Mouse (Mus musculus) naive thymus-derived CD4-positive, alpha-beta T cell, adult 2 months (primary cell): ENCODE data around the gene Cav3.

ENCODE experiments used
- DNase-seq: peaks from one replicate; pipeline ENCODE4 v3.0.0-alpha.2; 2011; ENCODE audit warnings: low read depth

Cav3 gene

DNA sequence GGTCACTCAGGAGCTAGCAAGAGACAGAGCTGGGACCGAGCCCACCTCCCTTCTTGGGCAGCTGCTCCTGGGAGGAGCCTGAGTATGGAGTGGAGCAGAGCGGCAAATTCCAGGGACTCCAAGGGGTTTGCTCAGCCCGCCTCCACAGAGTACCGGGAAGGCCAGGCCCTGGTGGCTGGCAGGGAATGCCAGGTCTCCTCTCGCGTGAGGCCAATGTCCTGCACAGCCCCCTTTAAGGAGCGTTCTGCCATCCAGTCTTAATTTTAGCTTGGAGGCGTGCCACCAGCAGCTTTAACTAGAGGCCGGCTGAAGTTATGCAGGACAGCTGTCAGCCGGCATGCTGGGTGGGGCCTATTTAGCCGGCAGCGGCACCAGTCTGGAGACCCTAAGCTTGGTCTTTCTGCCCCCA is at the start of gene Cav3:
TSS of gene Cav3 (plus strand) at position 165 of the 409 bp plus-strand sequence.
- no peak for DNase-seq

DNA sequence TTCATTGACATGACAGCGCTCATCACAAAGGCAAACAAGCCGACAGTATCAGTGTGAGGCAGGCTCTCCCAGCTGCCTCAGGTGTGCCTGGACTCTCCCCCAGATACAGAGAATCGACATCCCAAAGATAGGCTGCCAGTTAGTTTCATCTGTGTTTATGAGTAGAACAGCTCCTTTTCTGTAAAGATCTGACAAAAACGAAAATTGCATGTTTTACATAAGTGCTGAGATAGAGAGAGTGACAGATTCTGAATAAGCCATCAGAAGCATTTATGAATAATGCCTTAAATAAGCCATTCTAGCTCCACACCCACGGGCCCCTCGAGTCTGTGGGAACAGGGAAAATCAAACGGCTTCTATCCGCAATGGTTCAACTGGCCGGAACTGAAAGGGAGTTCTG is 40.0 kb upstream of the Cav3 start:
- DNase-seq: no peak

GRCm38 (mm10) chr6:112420883-112421282 is 38.4 kb upstream of the Cav3 start:
- DNase-seq: no peak

GRCm38 (mm10) chr6:112423746-112424501 is 35.4 kb upstream of the Cav3 start:
- no peak for DNase-seq

DNA sequence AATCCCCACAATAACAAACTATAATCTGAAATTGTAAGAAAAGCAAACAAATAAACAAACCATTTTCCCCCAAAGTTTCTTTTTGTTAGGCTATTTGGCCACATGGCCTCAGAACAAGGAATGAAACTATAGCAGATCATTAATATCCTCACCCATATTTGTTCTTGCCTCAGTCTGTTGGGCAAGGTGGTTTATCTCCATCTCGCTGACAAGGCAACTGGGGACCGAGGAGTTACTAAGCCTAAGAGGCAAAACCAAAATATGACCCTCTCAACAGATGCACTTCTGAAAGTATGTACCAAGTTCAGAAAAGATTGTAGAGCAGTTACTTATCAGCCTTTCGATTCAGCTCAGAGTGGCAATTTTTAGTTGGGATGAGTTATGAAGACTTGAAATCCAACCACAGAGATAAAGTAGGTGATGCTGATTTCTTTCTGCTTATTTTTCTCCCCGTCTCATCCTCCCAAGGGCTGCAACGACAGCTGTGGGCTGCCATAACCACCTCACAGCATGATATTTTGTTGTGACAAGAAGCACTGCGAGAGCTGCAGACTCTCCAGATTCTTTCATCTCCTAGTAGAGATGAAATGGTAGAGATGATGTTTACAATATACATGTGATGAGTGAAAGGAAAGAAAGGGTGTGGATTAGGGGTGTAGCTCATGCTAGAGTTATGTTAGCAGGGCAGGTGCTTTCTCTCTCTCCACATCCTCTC is 33.1 kb upstream of the Cav3 start:
- DNase-seq: no peak

DNA sequence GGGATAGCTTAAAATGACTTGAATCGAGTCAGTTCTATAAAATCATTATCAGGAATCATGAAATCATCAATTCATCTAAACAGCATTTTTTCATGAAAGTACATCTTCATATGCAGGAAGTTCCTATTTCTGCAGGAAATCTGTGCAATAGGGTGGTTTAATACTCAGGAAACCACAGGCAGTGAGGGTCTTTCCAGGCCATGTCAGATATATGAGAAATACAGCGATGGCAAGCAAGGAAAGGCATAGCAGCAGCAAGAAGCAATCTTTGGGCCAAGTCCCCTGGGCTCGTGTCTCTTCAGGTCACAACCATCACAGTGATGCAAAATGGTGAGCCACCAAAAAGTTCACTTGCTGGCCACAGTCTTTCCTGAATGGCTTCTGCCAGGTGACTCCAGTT is 13.6 kb upstream of the Cav3 start:
- DNase-seq: no peak

DNA sequence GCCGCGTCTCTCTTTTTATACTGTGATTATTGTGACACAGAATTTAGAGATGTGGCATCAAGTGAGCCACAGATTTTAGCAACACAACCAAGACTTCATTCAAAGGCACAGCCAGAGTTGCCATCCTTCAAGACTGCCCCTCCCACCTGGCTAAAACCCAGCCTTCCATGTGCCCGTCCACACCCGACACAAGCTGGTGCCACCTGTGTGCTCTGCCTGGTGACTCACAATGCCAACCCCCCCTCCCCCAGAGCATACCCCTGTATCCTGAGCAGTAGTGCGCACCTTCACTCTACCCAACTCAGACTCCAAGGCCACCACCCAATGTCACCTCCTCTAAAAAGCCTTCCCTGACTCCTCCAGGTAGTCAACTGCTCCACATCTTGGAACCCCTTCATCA is 2.2 kb downstream of the Cav3 start:
- DNase-seq: no peak

GRCm38 (mm10) chr6:112463331-112463730 is 4.0 kb downstream of the Cav3 start:
- DNase-seq: no peak

DNA sequence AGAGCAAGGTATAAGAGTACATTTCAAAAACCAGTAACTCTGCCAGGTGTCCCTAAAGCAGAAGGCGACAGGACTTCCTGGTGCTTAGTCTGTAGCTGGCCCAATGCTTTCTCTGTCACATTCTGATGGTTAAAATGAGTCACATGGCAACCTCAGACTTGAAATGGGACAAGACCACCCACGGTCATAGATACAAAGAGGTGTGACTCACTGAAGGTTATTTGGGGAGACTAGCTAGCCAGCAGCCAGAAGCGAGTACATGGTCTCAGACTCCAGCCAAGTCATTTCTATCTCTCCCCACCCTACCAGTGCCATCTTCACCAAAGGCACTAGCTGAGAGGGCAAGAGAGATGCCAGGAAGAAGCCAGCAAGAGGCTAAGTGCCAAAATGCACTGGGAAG is 6.1 kb downstream of the Cav3 start:
- DNase-seq: no peak

DNA sequence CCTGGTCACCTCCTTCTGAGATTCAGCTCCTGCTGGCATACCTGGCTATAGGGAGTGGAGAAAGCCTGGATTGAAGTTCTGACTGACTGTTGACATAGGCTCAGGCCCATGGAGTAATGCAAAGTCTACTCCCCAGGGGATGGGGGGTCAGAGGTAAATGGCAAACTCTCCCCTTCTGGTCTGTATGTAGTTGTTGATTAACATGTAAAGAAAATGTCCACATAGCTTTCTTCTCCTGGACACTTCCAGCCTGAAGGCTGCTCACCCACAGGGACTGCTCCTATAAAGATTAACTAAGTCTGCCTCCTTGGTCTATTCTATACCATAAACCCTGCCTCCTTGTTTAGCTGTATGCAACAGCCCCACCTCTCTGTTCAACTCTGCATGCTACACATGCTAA is 6.7 kb downstream of the Cav3 start:
- DNase-seq: no peak

GRCm38 (mm10) chr6:112471644-112472043 is 12.3 kb downstream of the Cav3 start:
- no peak for DNase-seq

DNA sequence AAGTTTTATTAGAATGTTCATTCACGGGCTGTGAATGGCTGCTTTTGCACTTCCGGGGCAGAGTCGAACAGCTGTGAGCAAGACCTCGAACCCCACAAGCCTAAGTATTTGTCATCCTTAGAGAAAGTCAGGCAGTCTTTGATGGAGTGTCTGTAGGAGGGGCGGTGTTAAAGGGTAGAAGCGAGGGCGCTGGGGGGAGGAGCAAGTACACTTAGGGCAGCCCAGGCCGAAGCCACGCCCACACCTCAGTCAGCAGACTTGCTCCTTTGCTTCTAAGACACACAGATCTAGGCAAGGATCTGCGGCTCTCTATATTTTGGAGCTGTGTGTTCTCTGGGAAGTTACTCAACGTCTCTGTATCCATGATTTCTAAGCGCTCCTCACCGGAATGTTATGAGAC is 20.6 kb downstream of the Cav3 start:
- no peak for DNase-seq

DNA sequence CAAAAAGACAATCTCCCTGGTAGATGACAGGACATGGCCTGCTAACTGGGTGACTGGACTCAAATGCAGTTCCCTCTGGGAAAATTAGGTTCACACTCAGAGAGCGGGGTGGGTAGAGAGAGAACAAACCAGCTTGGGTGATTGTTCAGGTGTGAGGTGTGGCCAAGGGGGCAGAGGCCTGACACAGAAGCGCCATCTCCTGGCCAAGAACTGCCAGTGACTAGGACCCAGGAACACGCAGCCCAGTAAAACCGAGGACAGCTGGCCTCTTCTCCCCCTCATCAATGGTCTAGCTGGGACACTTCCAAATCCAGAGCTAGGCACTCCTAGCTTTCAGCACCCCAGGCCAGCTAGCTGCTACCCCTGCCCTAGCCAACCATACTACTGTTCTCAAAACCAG is 25.0 kb downstream of the Cav3 start:
- no peak for DNase-seq

- no peak for DNase-seq
These were observed 28.7 kb downstream of the Cav3 start for GRCm38 (mm10) chr6:112487993-112488392.

- no peak for DNase-seq
These were observed 29.5 kb downstream of the Cav3 start for GRCm38 (mm10) chr6:112488821-112489180.

- DNase-seq: no peak
These were observed 30.0 kb downstream of the Cav3 start for GRCm38 (mm10) chr6:112489181-112489909.

DNA sequence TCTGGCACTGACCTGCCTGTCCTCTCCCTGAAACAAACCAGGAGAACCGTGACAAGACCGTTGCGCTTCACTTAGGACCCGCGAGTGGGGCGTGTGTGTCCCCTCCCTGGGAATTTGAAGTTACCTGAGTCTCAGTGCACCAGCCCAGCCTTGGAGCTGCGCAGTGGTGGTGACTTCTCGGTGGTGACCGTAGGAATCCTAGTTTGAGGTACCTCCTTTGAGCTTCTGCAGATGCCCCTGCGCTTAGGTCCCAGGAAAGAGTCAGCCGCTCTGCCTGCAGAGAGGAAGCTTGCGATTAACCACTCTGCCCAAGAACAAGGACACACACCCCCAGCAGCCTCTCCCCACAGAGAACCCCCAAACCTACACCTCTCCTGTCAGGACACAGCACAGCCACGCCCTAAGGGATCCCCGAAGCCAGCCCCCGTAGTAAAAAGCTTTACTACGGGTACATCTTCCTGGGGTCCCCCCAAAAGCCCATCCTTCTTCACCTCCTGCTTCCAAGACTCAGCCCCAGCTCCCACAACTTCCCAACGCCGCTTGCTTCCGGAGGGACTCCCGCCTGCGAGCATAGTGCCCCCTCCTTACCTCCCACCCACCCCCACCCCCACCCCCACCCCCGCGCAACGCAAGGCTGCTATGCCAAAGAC is 30.7 kb downstream of the Cav3 start, which contains the start of gene Oxtr:
TSS of gene Oxtr (minus strand) at position 34 of the 650 bp plus-strand sequence.
- no peak for DNase-seq

DNA sequence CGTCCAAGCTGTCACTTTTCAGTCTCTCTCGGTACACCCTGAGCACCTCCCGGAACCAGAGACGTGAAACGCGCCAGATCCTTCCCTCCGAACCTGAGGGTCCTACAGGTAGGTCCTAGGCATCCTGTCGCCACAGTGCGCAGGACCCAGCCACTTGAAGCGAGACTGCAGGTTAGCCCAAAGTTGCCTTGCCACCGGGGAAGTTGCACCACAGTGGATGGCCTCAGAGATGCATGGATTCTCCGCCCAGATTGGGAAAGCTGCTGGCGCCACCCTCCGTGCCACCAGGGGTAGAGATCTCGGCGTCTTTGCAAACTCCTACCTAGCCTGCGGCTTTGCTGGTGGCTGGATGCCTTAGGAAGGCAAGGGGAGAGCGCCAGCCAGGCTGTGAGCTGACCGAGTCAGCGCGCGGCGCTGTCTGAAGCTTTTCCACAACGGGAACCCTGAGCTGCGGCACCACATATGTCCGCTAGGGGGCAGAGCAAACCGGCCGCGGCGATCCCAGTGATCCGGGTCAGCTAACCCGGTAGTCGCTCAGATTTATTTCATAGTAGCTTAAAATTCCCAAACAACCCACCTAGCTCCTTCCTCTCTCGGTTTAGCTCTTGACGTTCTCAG is 31.4 kb downstream of the Cav3 start:
- DNase-seq: peak; percentile 28

- no peak for DNase-seq
These were observed 32.2 kb downstream of the Cav3 start for GRCm38 (mm10) chr6:112491521-112491920.

DNA sequence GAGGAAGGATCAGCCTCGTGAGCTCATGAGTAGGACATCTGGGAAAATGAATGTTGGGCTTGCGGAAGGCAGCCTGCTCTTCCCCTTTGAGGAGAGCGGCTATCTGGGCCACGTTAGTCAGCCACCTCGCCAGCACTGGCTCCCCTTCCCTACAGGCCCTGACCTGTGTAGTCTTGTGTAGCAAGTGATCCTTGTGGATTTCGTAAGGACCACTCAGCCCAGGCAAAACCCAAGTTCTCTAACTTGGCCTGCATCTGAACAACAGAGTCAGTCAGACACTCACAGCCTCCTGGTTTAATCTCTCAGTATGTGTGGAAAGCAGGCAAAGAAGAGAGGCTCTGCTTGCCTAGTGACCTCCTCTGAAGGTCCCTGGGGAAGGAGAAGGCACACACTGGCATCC is 33.4 kb downstream of the Cav3 start:
- no peak for DNase-seq

DNA sequence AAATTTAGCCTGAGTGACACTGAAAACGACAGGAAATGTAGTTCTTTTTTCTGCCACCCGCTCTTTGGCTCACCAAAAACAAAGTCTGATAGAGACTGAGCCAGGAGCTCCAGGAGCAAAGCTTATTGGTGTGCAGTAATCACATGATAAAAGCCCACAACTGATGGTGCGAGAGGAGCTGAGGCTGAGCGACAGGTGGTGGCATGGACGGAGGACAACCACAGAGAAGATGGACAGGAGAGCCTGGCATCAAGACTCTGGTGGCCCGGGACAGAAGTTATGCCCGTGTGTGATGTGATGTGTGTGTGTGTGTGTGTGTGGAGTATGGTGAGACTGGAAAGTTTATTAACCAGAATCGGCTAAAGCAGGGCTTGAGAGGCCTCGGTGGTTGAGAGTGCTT is 34.1 kb downstream of the Cav3 start:
- DNase-seq: no peak

DNA sequence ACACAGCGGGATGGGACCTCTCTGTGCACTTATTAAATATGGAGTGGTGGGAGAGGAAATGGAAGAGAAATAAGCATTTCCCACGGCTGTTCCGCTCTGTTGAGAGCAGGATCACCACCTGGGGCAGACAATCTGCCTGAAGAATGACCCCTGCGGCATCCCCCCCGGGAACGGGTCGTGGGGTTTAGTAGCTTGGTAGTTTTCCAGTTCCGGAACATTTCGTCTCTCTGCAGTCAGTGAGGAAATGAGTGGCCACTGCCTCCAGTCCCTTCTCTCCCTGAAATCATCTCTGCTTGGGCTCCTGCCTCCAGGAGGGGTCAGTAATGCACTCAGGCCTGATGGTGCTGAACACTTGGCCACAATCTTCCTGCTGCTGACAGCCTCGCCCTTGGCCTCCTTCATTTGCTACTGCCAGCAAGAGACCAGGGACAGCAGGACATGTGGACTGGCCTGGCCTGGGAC is 35.3 kb downstream of the Cav3 start:
- no peak for DNase-seq
